Mouse (Mus musculus) left cerebral cortex, adult 2 months (tissue): ENCODE data around the gene Gmpr. TPM values are rescaled to one million over a fixed set of nuclear protein-coding genes. Genes with fewer than 3 reads are reported as not detected.

Experiments
- DNase-seq, 2 experiments: peaks; one replicate each; pipeline ENCODE4 v3.0.0; 2021 to 2022; ENCODE audit warnings: low spot score in 2 of 2, mixed read lengths in 1 of 2; ENCODE audit errors: extremely low spot score in 1 of 2
- H3K27ac ChIP-seq: fragments of 200-600 bp; 2 replicates; pipeline ENCODE4 v1.8.1; 2022
- H3K4me3 ChIP-seq: fragments of 200-600 bp; 2 replicates; pipeline ENCODE4 v1.8.1; 2022
- CTCF ChIP-seq: fragments of 200-600 bp; IDR thresholded peaks from 2 replicates; pipeline ENCODE4 v1.8.1; 2022; ENCODE audit warnings: antibody characterized with exemption, mild to moderate bottlenecking, moderate library complexity
- intact Hi-C: fragments of 180-260 bp; cut with DNase I; formaldehyde crosslinking; loops from one replicate; pipeline ENCODE4 v1.15.1; 2025
- total RNA-seq, 2 experiments: library from RNA; stranded (reverse); gene quantifications; 2 replicates each; pipeline ENCODE4 v1.2.3; 2021

Gmpr gene
- total RNA-seq, 2 experiments from 2014 or later, result 46.0 to 50.6 TPM

- no peak for DNase-seq
- no peak for TF ChIP-seq CTCF
- intact Hi-C loops, result no loop called here
- Histone ChIP-seq H3K4me3 (no peak overlapping the region), H3K27ac (no peak overlapping the region)
These were observed 2.1 kb downstream of the Gmpr start for GRCm38 (mm10) chr13:45509366-45509765.

- DNase-seq, result no peak
- H3K27ac ChIP-seq, result no peak overlapping the region
- intact Hi-C loops, result no loop called here
- TF ChIP-seq CTCF, result no peak
- no peak overlapping the region for H3K4me3 ChIP-seq
These were observed 4.6 kb downstream of the Gmpr start for GRCm38 (mm10) chr13:45511706-45512435.

- DNase-seq, result no peak
- H3K4me3 ChIP-seq, result no peak overlapping the region
These were observed 5.3 kb downstream of the Gmpr start for GRCm38 (mm10) chr13:45512531-45512930.

GRCm38 (mm10) chr13:45513009-45513984 is 6.1 kb downstream of the Gmpr start:
- intact Hi-C loops, result no loop called here
- Histone ChIP-seq H3K27ac (no peak overlapping the region), H3K4me3 (no peak overlapping the region)
- TF ChIP-seq CTCF, result no peak
- DNase-seq, result no peak

More at GRCm38 (mm10) chr13:45512531-45512930, 5.3 kb downstream of the Gmpr start:
- TF ChIP-seq CTCF, result no peak
- intact Hi-C loops, result no loop called here
- no peak overlapping the region for H3K27ac ChIP-seq

- Histone ChIP-seq H3K4me3 (no peak overlapping the region), H3K27ac (no peak overlapping the region)
- intact Hi-C loops, result no loop called here
- no peak for DNase-seq
- no peak for TF ChIP-seq CTCF
These were observed 6.9 kb downstream of the Gmpr start for GRCm38 (mm10) chr13:45514115-45514514.

GRCm38 (mm10) chr13:45514832-45515422 is 7.7 kb downstream of the Gmpr start:
- Histone ChIP-seq H3K27ac (no peak overlapping the region), H3K4me3 (no peak overlapping the region)
- no peak for DNase-seq
- intact Hi-C loops, result no loop called here
- TF ChIP-seq CTCF, result no peak

- TF ChIP-seq CTCF, result no peak
- Histone ChIP-seq H3K4me3 (peak overlapping the region; percentile 5; the same call in 1 of the 2 replicates), H3K27ac (no peak overlapping the region)
- no peak for DNase-seq
- intact Hi-C loops, result no loop called here
These were observed 9.5 kb downstream of the Gmpr start for GRCm38 (mm10) chr13:45516501-45517393.

GRCm38 (mm10) chr13:45524305-45524704 is 17.1 kb downstream of the Gmpr start:
- Histone ChIP-seq H3K27ac (no peak overlapping the region), H3K4me3 (no peak overlapping the region)
- TF ChIP-seq CTCF, result no peak
- intact Hi-C loops, result no loop called here
- no peak for DNase-seq

- Histone ChIP-seq H3K27ac (no peak overlapping the region), H3K4me3 (no peak overlapping the region)
- no peak for DNase-seq
- no peak for TF ChIP-seq CTCF
- intact Hi-C loops, result no loop called here
These were observed 17.7 kb downstream of the Gmpr start for GRCm38 (mm10) chr13:45524791-45525435.

- H3K4me3 ChIP-seq, result no peak overlapping the region
- no peak overlapping the region for H3K27ac ChIP-seq
- no peak for DNase-seq
- intact Hi-C loops, result no loop called here
- TF ChIP-seq CTCF, result no peak
These were observed 19.0 kb downstream of the Gmpr start for GRCm38 (mm10) chr13:45526230-45526629.
